Mouse (Mus musculus): Measurements from ENCODE around the gene Ldlrad1. TPM values are rescaled to one million over a fixed set of nuclear protein-coding genes. Genes with fewer than 3 reads are reported as not detected.

Gene Ldlrad1
- polyA plus RNA-seq, 2 experiments: 0.05 to 0.17 TPM

DNA sequence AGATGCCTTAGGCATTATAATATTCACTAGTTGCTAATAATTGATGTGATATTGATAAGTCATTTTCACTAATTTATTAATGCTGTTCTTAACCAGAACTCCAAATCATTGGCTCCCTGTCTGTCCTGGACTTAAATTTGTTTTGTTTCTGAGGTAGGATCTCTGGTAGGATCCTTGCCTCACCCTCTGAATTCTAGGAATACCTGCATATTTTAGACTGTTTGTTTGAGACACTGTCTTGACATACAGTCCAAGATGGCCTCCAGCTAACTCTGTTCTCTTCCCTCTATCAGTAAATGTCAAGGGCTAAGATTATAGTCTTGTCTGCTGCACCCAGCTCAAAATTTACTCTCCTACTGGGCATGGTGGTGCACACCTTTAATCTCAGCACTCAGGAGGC, 28.2 kb upstream of the Ldlrad1 start:
- H3K9ac ChIP-seq (ENCODE audit: low read depth, low read length, severe bottlenecking): no peak overlapping the region
- no peak for DNase-seq (ENCODE audit: low spot score)
- no peak for TF ChIP-seq POLR2A (IDR thresholded peaks at IDR 0.05; ENCODE audit: borderline replicate concordance, extremely low read depth, insufficient read depth, insufficient read length)
- H3K36me3 ChIP-seq (ENCODE audit: control insufficient read depth, insufficient read depth, low read length): no peaks in the 10 kb centered on the region
- peaks cover 35% of the 10 kb centered on the region for H3K4me1 ChIP-seq (ENCODE audit: control insufficient read depth, insufficient read depth, low read length)
- no peak overlapping the region for H3K4me2 ChIP-seq (replicated peaks; ENCODE audit: low read depth, low read length, severe bottlenecking)
- H3K27me3 ChIP-seq (ENCODE audit: control insufficient read depth, insufficient read depth, low read length): no peaks in the 10 kb centered on the region
- no peak overlapping the region for H3K4me3 ChIP-seq (replicated peaks; ENCODE audit: low read length)
- no peak overlapping the region for H3K27ac ChIP-seq (replicated peaks; ENCODE audit: low read depth, low read length)
- no peaks in the 10 kb centered on the region for H3K9me3 ChIP-seq (ENCODE audit: control insufficient read depth, low read length)
- ATAC-seq (ENCODE audit: low FRiP score, low read depth): no peak

DNA sequence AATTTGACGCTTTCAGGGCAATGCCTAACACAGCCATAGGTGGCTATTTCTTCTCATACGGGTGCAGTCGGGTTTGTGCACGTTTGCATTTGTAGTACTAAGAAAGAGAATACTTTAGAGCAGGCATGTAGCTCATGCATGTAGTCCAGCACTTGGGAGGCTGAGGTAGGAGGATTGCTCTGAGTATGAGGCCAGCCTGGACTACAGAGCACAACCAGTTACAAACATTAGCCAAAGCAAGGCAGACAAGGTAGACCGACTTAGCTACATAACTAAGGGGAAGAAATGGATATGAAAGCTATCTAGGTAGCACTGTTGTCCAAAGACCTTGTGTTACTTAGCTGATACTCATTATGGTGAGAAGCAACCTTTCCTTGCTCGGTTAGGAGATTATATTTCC, 27.1 kb upstream of the Ldlrad1 start:
- Histone ChIP-seq H3K9me3 (ENCODE audit: control insufficient read depth, low read length) (no peaks in the 10 kb centered on the region), H3K4me3 (replicated peaks; ENCODE audit: low read length) (no peak overlapping the region), H3K9ac (ENCODE audit: low read depth, low read length, severe bottlenecking) (no peak overlapping the region), H3K27me3 (ENCODE audit: control insufficient read depth, insufficient read depth, low read length) (no peaks in the 10 kb centered on the region), H3K4me2 (replicated peaks; ENCODE audit: low read depth, low read length, severe bottlenecking) (no peak overlapping the region), H3K27ac (replicated peaks; ENCODE audit: low read depth, low read length) (no peak overlapping the region), H3K36me3 (ENCODE audit: control insufficient read depth, insufficient read depth, low read length) (peaks cover 6% of the 10 kb centered on the region), H3K4me1 (ENCODE audit: control insufficient read depth, insufficient read depth, low read length) (peaks cover 38% of the 10 kb centered on the region)
- TF ChIP-seq POLR2A (IDR thresholded peaks at IDR 0.05; ENCODE audit: borderline replicate concordance, extremely low read depth, insufficient read depth, insufficient read length): no peak
- ATAC-seq (ENCODE audit: low FRiP score, low read depth) (no peak), DNase-seq (ENCODE audit: low spot score) (no peak)
- WGBS: 81% methylated on average over 6 of the region's 6 CpGs

DNA sequence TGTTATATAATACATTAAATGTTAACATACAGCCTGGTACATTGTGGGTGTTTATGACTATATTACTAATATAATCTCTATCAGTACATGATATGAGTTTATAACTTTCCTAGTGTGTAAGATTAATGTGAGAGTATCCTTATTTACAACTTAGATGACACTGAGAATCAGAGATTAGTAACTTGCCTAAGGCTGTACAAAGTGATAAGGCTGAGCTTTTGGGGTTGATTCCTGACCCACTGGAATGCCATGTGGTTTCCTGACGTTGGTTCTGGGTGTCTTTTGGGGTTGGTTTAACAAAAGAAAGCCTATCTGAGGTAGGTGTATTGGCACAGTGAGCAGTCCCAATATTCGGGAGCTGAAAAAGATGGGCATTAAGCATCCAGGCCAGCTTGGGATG, 26.2 kb upstream of the Ldlrad1 start:
- ATAC-seq (ENCODE audit: low FRiP score, low read depth): no peak
- Histone ChIP-seq H3K36me3 (ENCODE audit: control insufficient read depth, insufficient read depth, low read length) (peaks cover 14% of the 10 kb centered on the region), H3K4me3 (replicated peaks; ENCODE audit: low read length) (no peak overlapping the region), H3K9me3 (ENCODE audit: control insufficient read depth, low read length) (no peaks in the 10 kb centered on the region), H3K27ac (replicated peaks; ENCODE audit: low read depth, low read length) (no peak overlapping the region), H3K27me3 (ENCODE audit: control insufficient read depth, insufficient read depth, low read length) (no peaks in the 10 kb centered on the region), H3K4me1 (ENCODE audit: control insufficient read depth, insufficient read depth, low read length) (peaks cover 30% of the 10 kb centered on the region), H3K4me2 (replicated peaks; ENCODE audit: low read depth, low read length, severe bottlenecking) (no peak overlapping the region), H3K9ac (ENCODE audit: low read depth, low read length, severe bottlenecking) (no peak overlapping the region)
- DNase-seq (ENCODE audit: low spot score): no peak
- TF ChIP-seq POLR2A (IDR thresholded peaks at IDR 0.05; ENCODE audit: borderline replicate concordance, extremely low read depth, insufficient read depth, insufficient read length): no peak
- WGBS: 52% methylated on average over 2 of the region's 2 CpGs

DNA sequence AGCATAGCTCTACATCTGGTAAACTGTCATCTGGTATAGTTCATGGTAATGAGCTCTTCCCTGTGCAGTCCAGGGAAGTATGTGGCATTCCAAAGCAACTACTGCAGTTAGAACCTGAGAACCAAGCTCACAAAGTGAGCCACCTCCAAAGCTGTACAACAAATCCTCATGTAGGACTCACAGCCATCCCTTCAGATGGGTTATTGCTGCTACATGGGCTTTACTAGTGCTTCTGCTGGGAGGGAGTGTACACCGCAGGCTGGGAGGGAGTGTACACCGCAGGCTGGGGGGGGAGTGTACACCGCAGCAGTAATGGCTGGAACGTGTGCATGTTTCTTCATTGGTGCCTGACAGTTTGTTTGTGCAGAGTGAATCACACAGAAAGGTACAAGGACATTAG, 25.8 kb upstream of the Ldlrad1 start:
- no peaks in the 10 kb centered on the region for H3K27me3 ChIP-seq (ENCODE audit: control insufficient read depth, insufficient read depth, low read length)
- H3K9ac ChIP-seq (ENCODE audit: low read depth, low read length, severe bottlenecking): no peak overlapping the region
- H3K4me2 ChIP-seq (replicated peaks; ENCODE audit: low read depth, low read length, severe bottlenecking): no peak overlapping the region
- WGBS: 88% methylated on average over 4 of the region's 4 CpGs
- DNase-seq (ENCODE audit: low spot score) (no peak), ATAC-seq (ENCODE audit: low FRiP score, low read depth) (no peak)
- peaks cover 30% of the 10 kb centered on the region for H3K4me1 ChIP-seq (ENCODE audit: control insufficient read depth, insufficient read depth, low read length)
- no peak for TF ChIP-seq POLR2A (IDR thresholded peaks at IDR 0.05; ENCODE audit: borderline replicate concordance, extremely low read depth, insufficient read depth, insufficient read length)
- H3K27ac ChIP-seq (replicated peaks; ENCODE audit: low read depth, low read length): no peak overlapping the region
- peaks cover 18% of the 10 kb centered on the region for H3K36me3 ChIP-seq (ENCODE audit: control insufficient read depth, insufficient read depth, low read length)
- no peaks in the 10 kb centered on the region for H3K9me3 ChIP-seq (ENCODE audit: control insufficient read depth, low read length)
- H3K4me3 ChIP-seq (replicated peaks; ENCODE audit: low read length): no peak overlapping the region

DNA sequence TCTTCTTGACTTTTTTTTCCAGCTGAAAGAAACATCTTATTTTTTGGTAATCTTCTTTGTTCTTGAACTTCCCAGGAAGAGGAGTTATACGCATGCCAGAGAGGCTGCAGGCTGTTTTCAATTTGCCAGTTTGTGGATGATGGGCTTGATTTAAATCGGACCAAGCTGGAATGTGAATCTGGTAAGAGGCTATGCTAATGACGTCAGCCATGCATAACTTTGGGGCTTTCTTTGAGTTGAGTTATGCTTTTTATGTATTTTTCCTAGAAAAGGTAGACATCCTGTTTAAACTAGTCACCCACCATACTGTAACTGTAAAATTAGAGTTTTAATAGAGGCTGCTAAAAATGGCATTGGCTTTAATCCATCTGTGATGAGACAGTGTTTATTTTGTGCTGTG, 23.3 kb upstream of the Ldlrad1 start:
- H3K4me3 ChIP-seq (replicated peaks; ENCODE audit: low read length): no peak overlapping the region
- no peak for TF ChIP-seq POLR2A (IDR thresholded peaks at IDR 0.05; ENCODE audit: borderline replicate concordance, extremely low read depth, insufficient read depth, insufficient read length)
- peak overlapping the region; percentile 70 for H3K27ac ChIP-seq (replicated peaks; ENCODE audit: low read depth, low read length)
- H3K27me3 ChIP-seq (ENCODE audit: control insufficient read depth, insufficient read depth, low read length): no peaks in the 10 kb centered on the region
- H3K36me3 ChIP-seq (ENCODE audit: control insufficient read depth, insufficient read depth, low read length): peaks cover 41% of the 10 kb centered on the region
- DNase-seq (ENCODE audit: low spot score) (peak; percentile 67), ATAC-seq (ENCODE audit: low FRiP score, low read depth) (no peak; the same call in 1 of the 2 replicates)
- H3K9me3 ChIP-seq (ENCODE audit: control insufficient read depth, low read length): no peaks in the 10 kb centered on the region
- H3K4me1 ChIP-seq (ENCODE audit: control insufficient read depth, insufficient read depth, low read length): peaks cover 20% of the 10 kb centered on the region
- no peak overlapping the region for H3K9ac ChIP-seq (ENCODE audit: low read depth, low read length, severe bottlenecking)
- WGBS: 30% methylated on average over 3 of the region's 3 CpGs
- H3K4me2 ChIP-seq (replicated peaks; ENCODE audit: low read depth, low read length, severe bottlenecking): no peak overlapping the region

DNA sequence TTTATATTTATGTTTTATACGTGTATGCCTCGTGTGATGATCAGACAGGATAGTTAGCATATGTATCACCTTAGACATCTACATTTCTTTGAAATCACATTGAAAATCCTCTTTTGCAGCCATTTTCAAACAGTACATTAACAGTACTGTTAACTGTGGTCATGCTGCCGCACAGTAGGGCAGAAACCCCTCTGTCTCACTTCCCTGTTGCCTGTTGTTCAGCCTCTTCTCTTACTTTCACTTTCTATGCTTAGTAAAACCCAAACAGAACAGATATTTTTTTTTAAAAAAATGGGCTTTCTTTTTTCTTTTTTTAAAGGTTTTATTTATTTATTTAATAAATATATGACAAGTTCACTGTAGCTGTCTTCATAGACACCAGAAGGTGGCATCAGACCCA, 15.1 kb upstream of the Ldlrad1 start:
- Histone ChIP-seq H3K4me2 (replicated peaks; ENCODE audit: low read depth, low read length, severe bottlenecking) (no peak overlapping the region), H3K4me1 (ENCODE audit: control insufficient read depth, insufficient read depth, low read length) (no peaks in the 10 kb centered on the region), H3K27me3 (ENCODE audit: control insufficient read depth, insufficient read depth, low read length) (no peaks in the 10 kb centered on the region), H3K36me3 (ENCODE audit: control insufficient read depth, insufficient read depth, low read length) (peaks cover 83% of the 10 kb centered on the region), H3K27ac (replicated peaks; ENCODE audit: low read depth, low read length) (no peak overlapping the region), H3K4me3 (replicated peaks; ENCODE audit: low read length) (no peak overlapping the region), H3K9ac (ENCODE audit: low read depth, low read length, severe bottlenecking) (no peak overlapping the region), H3K9me3 (ENCODE audit: control insufficient read depth, low read length) (no peaks in the 10 kb centered on the region)
- no peak for TF ChIP-seq POLR2A (IDR thresholded peaks at IDR 0.05; ENCODE audit: borderline replicate concordance, extremely low read depth, insufficient read depth, insufficient read length)
- WGBS: 96% methylated on average over 3 of the region's 3 CpGs
- ATAC-seq (ENCODE audit: low FRiP score, low read depth): no peak
- DNase-seq (ENCODE audit: low spot score): no peak
